Mouse (Mus musculus): Measurements from ENCODE around the gene Rem1. TPM values are rescaled to one million over a fixed set of nuclear protein-coding genes. Genes with fewer than 3 reads are reported as not detected.

The Rem1 gene
- polyA plus RNA-seq, 1 experiment: not detected

GRCm38 (mm10) chr2:152672166-152672565 lies 45.4 kb downstream of the Rem1 start:
- TF ChIP-seq POLR2A (IDR thresholded peaks at IDR 0.05; ENCODE audit: borderline replicate concordance, control insufficient read depth, low read depth, low read length) (no peak), CTCF (IDR thresholded peaks at IDR 0.05; ENCODE audit: control insufficient read depth, insufficient read depth, low read length) (no peak)
- Histone ChIP-seq H3K4me1 (ENCODE audit: control insufficient read depth, insufficient read depth, low read length) (peaks cover 9% of the 10 kb centered on the region), H3K4me3 (replicated peaks; ENCODE audit: control insufficient read depth, low read depth, low read length) (no peak overlapping the region), H3K27ac (ENCODE audit: control insufficient read depth, insufficient read depth, low read depth, low read length, poor library complexity) (peak overlapping the region; percentile 19)
- 44% methylated on average over 12 of the region's 12 CpGs for WGBS

- Histone ChIP-seq H3K27ac (ENCODE audit: control insufficient read depth, insufficient read depth, low read depth, low read length, poor library complexity) (no peak overlapping the region), H3K4me1 (ENCODE audit: control insufficient read depth, insufficient read depth, low read length) (peaks cover 9% of the 10 kb centered on the region), H3K4me3 (replicated peaks; ENCODE audit: control insufficient read depth, low read depth, low read length) (no peak overlapping the region)
- 70% methylated on average over 11 of the region's 11 CpGs for WGBS
- TF ChIP-seq POLR2A (IDR thresholded peaks at IDR 0.05; ENCODE audit: borderline replicate concordance, control insufficient read depth, low read depth, low read length): no peak
- no peak for TF ChIP-seq CTCF (IDR thresholded peaks at IDR 0.05; ENCODE audit: control insufficient read depth, insufficient read depth, low read length)
These were observed 47.4 kb downstream of the Rem1 start for GRCm38 (mm10) chr2:152674148-152674547.

- no peak for TF ChIP-seq POLR2A (IDR thresholded peaks at IDR 0.05; ENCODE audit: borderline replicate concordance, control insufficient read depth, low read depth, low read length)
- no peak for TF ChIP-seq CTCF (IDR thresholded peaks at IDR 0.05; ENCODE audit: control insufficient read depth, insufficient read depth, low read length)
- Histone ChIP-seq H3K4me1 (ENCODE audit: control insufficient read depth, insufficient read depth, low read length) (peaks cover 9% of the 10 kb centered on the region), H3K27ac (ENCODE audit: control insufficient read depth, insufficient read depth, low read depth, low read length, poor library complexity) (no peak overlapping the region), H3K4me3 (replicated peaks; ENCODE audit: control insufficient read depth, low read depth, low read length) (no peak overlapping the region)
- 76% methylated on average over 13 of the region's 13 CpGs for WGBS
These were observed 48.6 kb downstream of the Rem1 start for GRCm38 (mm10) chr2:152675252-152675791.

GRCm38 (mm10) chr2:152678302-152678701 lies 51.6 kb downstream of the Rem1 start:
- Histone ChIP-seq H3K4me3 (replicated peaks; ENCODE audit: control insufficient read depth, low read depth, low read length) (no peak overlapping the region), H3K4me1 (ENCODE audit: control insufficient read depth, insufficient read depth, low read length) (peaks cover 4% of the 10 kb centered on the region), H3K27ac (ENCODE audit: control insufficient read depth, insufficient read depth, low read depth, low read length, poor library complexity) (no peak overlapping the region)
- WGBS: 51% methylated on average over 3 of the region's 3 CpGs
- TF ChIP-seq POLR2A (IDR thresholded peaks at IDR 0.05; ENCODE audit: borderline replicate concordance, control insufficient read depth, low read depth, low read length): no peak
- TF ChIP-seq CTCF (IDR thresholded peaks at IDR 0.05; ENCODE audit: control insufficient read depth, insufficient read depth, low read length): peak; percentile 41

GRCm38 (mm10) chr2:152678925-152679324 lies 52.2 kb downstream of the Rem1 start:
- TF ChIP-seq CTCF (IDR thresholded peaks at IDR 0.05; ENCODE audit: control insufficient read depth, insufficient read depth, low read length) (no peak), POLR2A (IDR thresholded peaks at IDR 0.05; ENCODE audit: borderline replicate concordance, control insufficient read depth, low read depth, low read length) (no peak)
- WGBS: 86% methylated on average over 5 of the region's 5 CpGs
- no peak overlapping the region for H3K27ac ChIP-seq (ENCODE audit: control insufficient read depth, insufficient read depth, low read depth, low read length, poor library complexity)
- H3K4me1 ChIP-seq (ENCODE audit: control insufficient read depth, insufficient read depth, low read length): peaks cover 4% of the 10 kb centered on the region
- H3K4me3 ChIP-seq (replicated peaks; ENCODE audit: control insufficient read depth, low read depth, low read length): no peak overlapping the region

GRCm38 (mm10) chr2:152679701-152680355 lies 53.1 kb downstream of the Rem1 start:
- WGBS: 72% methylated on average over 8 of the region's 8 CpGs
- H3K4me1 ChIP-seq (ENCODE audit: control insufficient read depth, insufficient read depth, low read length): peaks cover 2% of the 10 kb centered on the region; the same call in 1 of the 2 replicates
- H3K27ac ChIP-seq (ENCODE audit: control insufficient read depth, insufficient read depth, low read depth, low read length, poor library complexity): no peak overlapping the region
- H3K4me3 ChIP-seq (replicated peaks; ENCODE audit: control insufficient read depth, low read depth, low read length): no peak overlapping the region
- TF ChIP-seq CTCF (IDR thresholded peaks at IDR 0.05; ENCODE audit: control insufficient read depth, insufficient read depth, low read length): no peak
- TF ChIP-seq POLR2A (IDR thresholded peaks at IDR 0.05; ENCODE audit: borderline replicate concordance, control insufficient read depth, low read depth, low read length): no peak

- WGBS: 82% methylated on average over 5 of the region's 5 CpGs
- H3K27ac ChIP-seq (ENCODE audit: control insufficient read depth, insufficient read depth, low read depth, low read length, poor library complexity): no peak overlapping the region
These were observed 56.3 kb downstream of the Rem1 start for GRCm38 (mm10) chr2:152683086-152683485.

More at GRCm38 (mm10) chr2:152683086-152683485, 56.3 kb downstream of the Rem1 start:
- TF ChIP-seq POLR2A (IDR thresholded peaks at IDR 0.05; ENCODE audit: borderline replicate concordance, control insufficient read depth, low read depth, low read length) (no peak), CTCF (IDR thresholded peaks at IDR 0.05; ENCODE audit: control insufficient read depth, insufficient read depth, low read length) (no peak)
- Histone ChIP-seq H3K4me3 (replicated peaks; ENCODE audit: control insufficient read depth, low read depth, low read length) (no peak overlapping the region), H3K4me1 (ENCODE audit: control insufficient read depth, insufficient read depth, low read length) (no peaks in the 10 kb centered on the region)

Other genes with a start within 250 kb of the Rem1 start
- gene Sox12, start 228.9 kb upstream of the Rem1 start, polyA plus RNA-seq (2011; ENCODE audit: insufficient read depth, insufficient read length, low replicate concordance, missing spikeins): 4.8 and 6.3 TPM in 2 replicates
- 5.6 and 6.2 TPM in 2 replicates for gene Zcchc3, start 211.9 kb upstream of the Rem1 start, polyA plus RNA-seq (2011; ENCODE audit: insufficient read depth, insufficient read length, low replicate concordance, missing spikeins)
- gene 6820408C15Rik, start 211.4 kb upstream of the Rem1 start, polyA plus RNA-seq (2011; ENCODE audit: insufficient read depth, insufficient read length, low replicate concordance, missing spikeins): 0.66 and 2.9 TPM in 2 replicates
- not detected in 2 replicates for gene Defb23, start 162.3 kb upstream of the Rem1 start, polyA plus RNA-seq (2011; ENCODE audit: insufficient read depth, insufficient read length, low replicate concordance, missing spikeins)
- gene Defb20, start 149.9 kb upstream of the Rem1 start, polyA plus RNA-seq (2011; ENCODE audit: insufficient read depth, insufficient read length, low replicate concordance, missing spikeins): not detected in 2 replicates
- not detected in 2 replicates for gene Defb22, start 136.8 kb upstream of the Rem1 start, polyA plus RNA-seq (2011; ENCODE audit: insufficient read depth, insufficient read length, low replicate concordance, missing spikeins)
- gene Defb26, start 115.3 kb upstream of the Rem1 start, polyA plus RNA-seq (2011; ENCODE audit: insufficient read depth, insufficient read length, low replicate concordance, missing spikeins): not detected in 2 replicates
- not detected in 2 replicates for gene Defb28, start 108.7 kb upstream of the Rem1 start, polyA plus RNA-seq (2011; ENCODE audit: insufficient read depth, insufficient read length, low replicate concordance, missing spikeins)
- gene Defb29, start 86.9 kb upstream of the Rem1 start, polyA plus RNA-seq (2011; ENCODE audit: insufficient read depth, insufficient read length, low replicate concordance, missing spikeins): not detected in 2 replicates
- gene Gm17416, start 57.6 kb upstream of the Rem1 start, polyA plus RNA-seq (2011; ENCODE audit: insufficient read depth, insufficient read length, low replicate concordance, missing spikeins): not detected in 2 replicates
- not detected in 2 replicates for gene Defb21, start 54.2 kb upstream of the Rem1 start, polyA plus RNA-seq (2011; ENCODE audit: insufficient read depth, insufficient read length, low replicate concordance, missing spikeins)
- not detected in 2 replicates for gene Defb19, start 46.6 kb upstream of the Rem1 start, polyA plus RNA-seq (2011; ENCODE audit: insufficient read depth, insufficient read length, low replicate concordance, missing spikeins)
- not detected in 2 replicates for gene Defb45, start 27.6 kb upstream of the Rem1 start, polyA plus RNA-seq (2011; ENCODE audit: insufficient read depth, insufficient read length, low replicate concordance, missing spikeins)
- gene Defb36, start 22.6 kb upstream of the Rem1 start, polyA plus RNA-seq (2011; ENCODE audit: insufficient read depth, insufficient read length, low replicate concordance, missing spikeins): not detected in 2 replicates
- gene Defb25, start 3.9 kb upstream of the Rem1 start, polyA plus RNA-seq (2011; ENCODE audit: insufficient read depth, insufficient read length, low replicate concordance, missing spikeins): not detected in 2 replicates
- 37.9 and 71.3 TPM in 2 replicates for gene H13, start 42.5 kb downstream of the Rem1 start, polyA plus RNA-seq (2011; ENCODE audit: insufficient read depth, insufficient read length, low replicate concordance, missing spikeins)
- 1.8 and 12.9 TPM in 2 replicates for gene Mcts2, start 60.1 kb downstream of the Rem1 start, polyA plus RNA-seq (2011; ENCODE audit: insufficient read depth, insufficient read length, low replicate concordance, missing spikeins)
- 4.2 and 15.9 TPM in 2 replicates for gene Id1, start 109.3 kb downstream of the Rem1 start, polyA plus RNA-seq (2011; ENCODE audit: insufficient read depth, insufficient read length, low replicate concordance, missing spikeins)
- 1.4 TPM in 1 of 2 replicates, not detected in the other for gene Cox4i2, start 127.2 kb downstream of the Rem1 start, polyA plus RNA-seq (2011; ENCODE audit: insufficient read depth, insufficient read length, low replicate concordance, missing spikeins)
- 97.4 and 124 TPM in 2 replicates for gene Bcl2l1, start 204.8 kb downstream of the Rem1 start, polyA plus RNA-seq (2011; ENCODE audit: insufficient read depth, insufficient read length, low replicate concordance, missing spikeins)
- gene Tpx2, start 221.0 kb downstream of the Rem1 start, polyA plus RNA-seq (2011; ENCODE audit: insufficient read depth, insufficient read length, low replicate concordance, missing spikeins): 57.0 and 74.1 TPM in 2 replicates

Data from bone marrow, adult 2 months (tissue).